Mouse (Mus musculus) frontal cortex, adult 2 months (tissue): ENCODE results near the gene Pank4. TPM values are rescaled to one million over a fixed set of nuclear protein-coding genes. Genes with fewer than 3 reads are reported as not detected.

Source experiments
- DNase-seq, 2 experiments: peaks; one replicate each; pipeline ENCODE4 v3.0.0; 2022; ENCODE audit warnings: low spot score in 1 of 2; ENCODE audit errors: extremely low spot score in 1 of 2
- polyA plus RNA-seq: library from polyadenylated mRNA; depleted of rRNA; stranded (reverse); fragments of >200 nt; gene quantifications from 2 replicates; pipeline ENCODE4 v1.2.3, GENCODE M21; 2012; rRNA removed

The Pank4 gene
- polyA plus RNA-seq, result 73.0 and 76.7 TPM in 2 replicates

DNA sequence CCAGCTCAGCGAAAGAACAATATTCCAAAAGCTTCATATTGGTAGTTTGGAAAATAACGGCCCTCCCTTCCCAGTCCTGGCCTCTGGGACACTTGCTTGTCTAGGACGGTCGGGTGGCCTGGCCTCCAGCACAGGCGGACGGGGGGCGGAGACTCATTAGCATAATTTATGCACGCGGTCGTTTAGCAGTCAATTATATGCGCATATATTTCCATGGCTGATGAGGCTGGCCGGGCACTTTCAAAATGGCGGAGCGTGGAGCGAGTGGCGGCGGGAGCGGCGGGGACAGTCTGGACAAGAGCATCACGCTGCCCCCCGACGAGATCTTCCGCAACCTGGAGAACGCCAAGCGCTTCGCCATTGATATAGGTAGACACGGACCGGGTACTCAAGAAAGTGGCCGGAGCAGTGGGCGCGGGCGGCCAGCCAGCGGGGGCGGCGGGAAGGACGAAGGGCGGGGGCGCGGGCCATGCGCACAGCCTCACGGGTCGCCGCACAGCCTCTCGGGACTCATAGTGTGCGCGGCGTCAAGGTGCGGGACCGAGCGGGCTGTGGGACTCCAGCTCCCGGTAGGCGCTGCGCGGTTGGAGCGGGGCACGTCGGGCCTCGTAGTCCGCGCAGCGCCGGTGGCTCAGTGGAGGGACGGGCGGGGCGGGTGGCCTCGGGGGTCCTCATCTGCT is at the start of gene Pank4:
Pank4 (plus strand) TSS at position 223 of the 680 bp plus-strand sequence.
- DNase-seq, result peak; percentile 85 to 92

DNA sequence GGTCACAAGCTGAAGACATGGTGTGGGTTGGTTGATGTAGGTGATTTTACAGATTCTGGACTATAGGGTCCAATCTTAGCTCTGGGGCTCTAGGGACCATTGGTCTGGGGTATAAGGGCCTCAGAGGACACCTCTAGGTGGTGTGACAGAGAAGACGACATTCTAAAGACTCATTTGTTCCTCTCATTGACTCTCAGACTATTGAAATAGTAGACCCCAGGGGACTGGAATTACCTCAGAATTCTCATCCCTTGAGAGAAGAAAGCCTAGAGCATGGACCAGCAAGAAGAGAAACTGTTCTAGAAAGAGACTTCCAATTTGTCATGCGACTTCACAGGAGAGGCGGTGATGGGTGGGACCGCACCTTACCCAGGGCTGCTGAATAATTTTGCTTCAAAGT is 49.7 kb upstream of the Pank4 start:
- DNase-seq, result no peak

DNA sequence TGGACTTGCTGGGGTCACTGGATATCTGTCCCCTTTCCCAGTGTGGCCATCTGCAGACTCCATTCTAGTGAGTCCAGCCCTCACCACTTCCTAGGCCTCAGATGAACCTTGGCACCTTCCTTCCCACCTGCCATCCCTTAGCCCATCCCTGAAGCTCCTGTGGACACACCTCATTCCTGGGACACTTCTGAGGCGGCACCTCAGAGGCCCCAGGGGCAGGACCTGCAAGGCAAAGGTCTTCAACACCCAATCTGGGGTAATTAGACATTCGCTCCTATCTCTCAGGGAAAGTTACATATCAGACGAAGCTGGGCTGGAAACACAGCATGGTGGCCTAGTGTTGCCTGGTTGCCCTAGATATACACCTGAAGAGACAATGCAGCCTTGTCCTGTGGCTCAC is 49.2 kb upstream of the Pank4 start:
- DNase-seq, result no peak

DNA sequence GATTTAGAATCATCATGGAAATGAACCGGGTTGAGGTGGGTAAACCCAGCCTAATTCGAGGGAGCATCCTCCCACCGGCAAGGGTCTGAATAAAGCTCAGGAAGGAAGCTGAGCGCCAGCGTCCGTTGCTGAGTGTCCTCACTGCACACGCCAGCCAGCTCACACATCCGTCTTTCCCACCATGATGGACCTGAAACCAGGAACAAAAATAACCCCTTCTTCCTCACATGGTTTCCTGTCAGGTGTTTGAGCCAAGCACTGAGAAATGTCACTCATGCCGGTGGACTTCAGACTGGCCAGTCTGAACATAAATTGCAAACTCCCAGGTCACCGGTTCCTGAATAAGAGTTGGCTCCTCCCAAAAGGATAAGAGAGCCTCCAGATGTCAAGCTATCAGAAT is 48.6 kb upstream of the Pank4 start:
- DNase-seq, result no peak

- no peak for DNase-seq
Observed at GRCm38 (mm10) chr4:154916662-154917061, 47.3 kb upstream of the Pank4 start.

- no peak for DNase-seq
Observed at GRCm38 (mm10) chr4:154922291-154922690, 41.6 kb upstream of the Pank4 start.

DNA sequence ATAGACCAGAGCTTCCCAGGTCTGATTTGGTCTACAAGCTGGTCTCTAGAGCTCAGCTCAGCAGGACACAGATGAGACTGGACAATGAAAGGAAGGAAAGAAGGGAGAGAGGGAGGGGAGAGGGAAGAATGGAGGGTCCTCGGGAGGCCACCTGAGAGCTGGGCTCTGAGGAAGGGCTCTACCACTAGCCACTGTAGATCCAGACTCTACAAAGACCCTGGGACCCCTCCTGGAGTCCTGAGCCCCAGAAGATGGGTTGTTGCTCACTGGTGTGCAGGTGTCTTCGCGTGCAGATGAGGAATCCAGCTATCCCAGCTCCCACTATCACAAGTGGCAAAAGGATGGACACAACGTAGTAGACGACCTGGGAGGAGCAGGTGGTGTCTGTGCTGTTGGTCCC is 41.0 kb upstream of the Pank4 start:
- no peak for DNase-seq

GRCm38 (mm10) chr4:154925413-154925812 is 38.5 kb upstream of the Pank4 start:
- no peak for DNase-seq

DNA sequence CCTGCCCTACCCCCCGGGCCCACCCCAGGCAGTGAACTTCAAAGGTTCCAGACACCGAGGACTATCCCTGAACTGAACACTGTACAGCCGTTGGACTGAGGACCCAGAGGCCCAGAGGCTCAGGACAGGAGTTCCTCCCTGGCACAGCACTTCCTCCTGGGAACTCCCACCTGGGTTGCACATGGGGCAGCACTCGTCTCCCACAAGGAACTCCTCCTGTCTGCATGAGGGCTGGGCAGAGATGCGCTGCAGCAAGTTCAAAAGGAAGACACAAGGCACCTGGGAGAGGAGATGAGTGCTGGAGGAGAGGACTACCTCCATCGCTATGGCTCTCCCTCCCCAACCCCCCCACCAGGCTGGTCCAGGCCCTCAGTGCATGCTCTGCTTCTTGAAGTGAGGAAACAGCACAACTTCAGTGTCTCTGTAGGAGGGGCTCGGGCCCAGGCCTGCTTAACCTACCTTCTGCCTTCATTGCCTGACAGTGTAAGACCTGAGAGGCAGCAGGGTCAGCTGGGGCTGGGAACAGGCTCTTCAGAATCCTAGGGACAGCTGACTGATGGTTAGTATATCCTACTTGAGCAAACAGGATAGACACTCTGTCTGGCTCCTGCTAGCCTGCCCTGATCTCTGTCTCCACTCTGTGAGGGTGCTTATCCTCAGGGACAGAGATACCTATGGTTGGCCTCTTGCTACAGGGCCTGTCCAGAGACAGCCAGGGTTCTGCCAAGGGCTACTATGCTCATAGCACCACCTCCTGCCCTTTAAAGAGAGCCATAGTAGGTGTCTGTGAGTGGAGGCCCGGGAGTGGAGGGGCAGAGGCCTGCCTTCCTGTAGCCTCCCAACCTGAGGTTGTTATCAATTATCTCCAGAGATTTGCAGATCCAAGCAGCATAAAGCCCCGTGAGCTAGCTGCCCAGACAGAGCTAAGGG is 36.7 kb upstream of the Pank4 start:
- no peak for DNase-seq

DNA sequence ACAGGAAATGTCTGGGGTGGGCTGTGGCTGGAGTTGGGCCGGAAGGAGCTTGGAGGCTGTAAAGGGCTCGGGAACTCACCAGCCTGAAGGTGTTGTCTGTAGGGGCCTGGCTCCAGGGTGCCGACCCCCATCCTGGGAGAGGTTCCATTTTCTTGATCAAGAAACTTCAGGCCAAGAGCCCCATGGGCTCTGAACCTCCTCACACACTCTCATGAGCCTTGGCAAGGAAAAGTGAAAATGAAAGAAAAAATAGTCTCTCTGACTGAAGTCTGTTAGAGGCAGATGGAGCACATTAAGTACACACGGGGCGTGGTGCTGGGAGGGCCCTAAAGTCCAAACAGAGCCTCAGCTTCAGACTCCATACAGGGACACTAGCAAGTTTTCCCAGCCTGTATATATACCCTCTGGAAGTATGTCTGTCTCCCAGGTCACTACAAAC is 36.0 kb upstream of the Pank4 start:
- DNase-seq, result no peak

DNA sequence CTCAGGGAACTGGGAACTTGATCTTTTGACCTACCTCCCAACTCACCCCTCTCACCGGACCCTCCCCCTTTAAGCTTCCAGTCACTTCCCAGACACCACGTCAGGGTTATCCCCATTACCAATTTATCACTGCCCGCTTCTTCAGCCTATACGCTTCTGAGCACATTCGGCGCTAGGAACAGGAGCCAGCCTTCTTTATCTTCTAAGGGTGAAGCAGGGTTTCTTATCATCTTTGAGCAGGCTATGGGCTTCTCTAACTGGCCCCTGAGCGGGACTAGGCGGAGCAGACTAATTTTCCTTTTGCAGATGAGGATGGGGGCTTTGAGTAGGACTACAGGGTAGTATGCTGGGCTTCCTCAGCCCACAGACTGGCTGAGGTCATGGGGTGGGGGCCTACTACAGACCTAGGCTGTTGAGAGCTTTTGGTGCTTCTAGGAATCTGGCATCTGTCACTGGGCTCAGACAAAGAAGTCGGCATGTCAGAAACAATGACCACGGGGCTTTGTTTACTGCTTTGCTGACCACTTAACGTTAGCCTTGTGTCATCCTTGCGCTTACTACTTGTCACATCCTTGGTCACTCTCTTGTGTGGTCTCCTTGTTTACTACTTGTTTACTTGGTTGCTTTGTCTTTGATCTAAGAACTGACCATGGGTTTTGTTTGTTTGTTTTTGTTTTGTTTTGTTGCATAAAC is 35.4 kb upstream of the Pank4 start, which contains the start of gene Tnfrsf14:
Tnfrsf14 (minus strand) TSS at position 169 of the 693 bp plus-strand sequence.
- DNase-seq, result no peak

DNA sequence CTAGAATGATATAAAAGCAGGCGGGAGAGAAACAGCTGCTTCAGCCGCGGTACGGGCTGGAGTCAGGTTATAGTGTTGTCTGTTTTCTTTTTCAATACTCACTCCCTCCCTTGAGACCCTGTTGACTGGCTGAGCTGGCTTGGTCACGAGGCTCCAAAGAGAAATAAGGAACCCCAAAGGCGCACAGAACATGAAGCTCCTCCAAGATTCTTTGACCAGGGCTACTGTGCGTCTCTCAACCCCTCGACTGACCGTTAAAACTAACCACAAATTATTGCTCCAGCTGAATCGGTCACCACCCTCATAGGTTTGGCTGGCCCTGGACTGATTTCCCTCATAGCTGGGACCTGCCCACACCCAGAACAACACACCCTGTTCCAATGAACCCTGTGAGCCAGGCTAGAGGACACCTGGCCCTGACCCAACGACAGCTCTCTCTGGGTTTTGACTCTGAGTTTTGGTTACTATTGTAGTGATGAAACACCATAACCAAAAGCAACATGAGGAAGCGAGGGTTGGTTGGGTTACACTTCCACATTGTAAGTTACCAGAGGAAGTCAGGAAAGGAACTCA is 34.7 kb upstream of the Pank4 start:
- no peak for DNase-seq

DNA sequence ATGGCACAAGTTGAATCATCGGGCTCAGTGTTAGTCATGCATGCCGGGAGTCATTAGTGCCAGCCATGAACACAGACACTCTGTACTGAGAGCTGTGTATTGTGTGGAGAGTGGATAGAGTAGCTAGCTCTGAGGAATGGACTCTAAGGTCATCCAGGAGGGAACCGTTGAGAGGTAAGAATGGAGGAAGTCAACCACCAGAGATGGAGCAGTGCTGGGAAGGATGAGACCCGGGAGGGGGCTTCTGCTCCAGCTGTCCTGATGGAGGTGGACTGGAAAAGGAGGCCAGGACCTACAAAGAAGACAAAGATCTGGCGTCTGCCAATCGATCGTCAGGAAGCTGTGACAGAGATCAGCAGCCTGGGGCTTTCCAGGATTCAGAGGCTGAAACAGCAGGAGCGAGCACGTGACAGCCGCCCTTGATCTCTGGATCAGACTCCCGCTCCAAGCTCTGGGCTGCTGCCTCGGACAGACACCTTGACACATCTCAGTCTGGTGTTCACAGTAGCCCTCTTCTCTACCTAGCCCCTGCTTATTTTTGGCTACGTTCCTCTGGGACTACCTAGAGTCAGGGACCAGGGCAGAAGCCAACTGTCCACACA is 30.5 kb upstream of the Pank4 start:
- DNase-seq, result no peak

GRCm38 (mm10) chr4:154934800-154935199 is 29.1 kb upstream of the Pank4 start:
- DNase-seq, result no peak

DNA sequence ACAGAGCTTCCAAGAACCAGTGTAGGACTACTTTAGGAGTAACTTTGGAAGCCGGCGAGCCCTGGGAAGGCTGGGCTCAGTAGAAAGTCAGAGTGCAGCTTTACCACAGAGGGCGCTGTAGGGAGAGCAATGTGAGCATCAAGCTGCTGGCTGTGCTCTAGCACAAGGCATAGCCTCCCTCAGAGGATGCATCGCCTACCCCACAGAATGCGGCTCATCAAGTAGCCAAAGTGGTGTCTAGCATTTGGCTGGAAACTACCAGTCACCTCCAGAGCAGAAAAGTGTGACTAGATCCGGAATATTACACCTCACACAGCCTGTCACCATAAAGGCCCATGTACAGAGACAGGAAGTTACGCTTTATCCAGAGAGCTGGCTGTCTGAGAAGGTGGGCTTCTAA is 28.1 kb upstream of the Pank4 start:
- DNase-seq, result no peak

- DNase-seq, result no peak
Observed at GRCm38 (mm10) chr4:154936542-154937255, 27.2 kb upstream of the Pank4 start.

- no peak for DNase-seq
Observed at GRCm38 (mm10) chr4:154937746-154938145, 26.2 kb upstream of the Pank4 start.

DNA sequence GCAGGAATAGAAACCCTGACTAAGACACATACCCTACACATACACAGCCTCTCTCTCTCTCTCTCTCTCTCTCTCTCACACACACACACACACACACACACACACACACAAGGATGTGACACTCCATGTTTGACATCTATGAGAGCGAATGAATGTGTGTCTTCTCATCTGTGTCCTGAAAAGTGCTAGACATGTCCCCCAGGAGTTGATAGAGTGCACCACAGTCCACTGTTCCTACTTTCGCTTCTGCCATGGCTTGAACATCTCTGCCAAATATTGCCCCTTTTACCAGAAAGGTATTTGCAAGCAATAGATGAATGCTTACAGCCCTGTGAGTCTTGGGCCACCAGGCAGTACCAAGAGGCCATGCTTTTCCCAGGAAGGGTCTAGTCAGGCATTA is 23.8 kb upstream of the Pank4 start:
- DNase-seq, result no peak

- no peak for DNase-seq
Observed at GRCm38 (mm10) chr4:154941831-154942230, 22.1 kb upstream of the Pank4 start.
